Mouse (Mus musculus) CH12.LX (cell line): ENCODE results near the gene Itgb3. TPM values are rescaled to one million over a fixed set of nuclear protein-coding genes. Genes with fewer than 3 reads are reported as not detected.

ENCODE experiments used
- DNase-seq: peaks from one replicate; pipeline ENCODE4 v3.0.0-alpha.2; 2013; ENCODE audit errors: extremely low read depth
- H3K27ac ChIP-seq: 2 replicates; pipeline ENCODE4 v1.5.1; 2012; ENCODE audit warnings: low read depth, mild to moderate bottlenecking, control low read depth, moderate library complexity; ENCODE audit not compliant: insufficient read depth
- H3K27me3 ChIP-seq: replicated peaks from 2 replicates; pipeline ENCODE3; 2012; ENCODE audit warnings: inconsistent platforms
- H3K36me3 ChIP-seq, 2 experiments: replicated peaks in 1 of 2; 2 replicates each; pipeline versions ENCODE3 to v1.6.1; 2012; ENCODE audit warnings: inconsistent platforms in 1 of 2, low read length in 1 of 2, mild to moderate bottlenecking in 1 of 2, mixed read lengths in 1 of 2, moderate library complexity in 1 of 2; ENCODE audit not compliant: control insufficient read depth in 1 of 2, insufficient read depth in 1 of 2
- H3K4me1 ChIP-seq, 2 experiments: 2 replicates each; pipeline ENCODE4 v1.6.1; 2012; ENCODE audit warnings: inconsistent platforms in 1 of 2, moderate library complexity in 1 of 2; ENCODE audit not compliant: insufficient read depth in 2 of 2, control insufficient read depth in 1 of 2
- H3K4me2 ChIP-seq: 2 replicates; pipeline ENCODE4 v1.6.1; 2012; ENCODE audit warnings: low read depth, mild to moderate bottlenecking, control low read depth; ENCODE audit not compliant: poor library complexity, insufficient read depth, severe bottlenecking
- H3K4me3 ChIP-seq, 3 experiments: fragments of 150-350 bp in 1 of 3; sonication (generic) in 1 of 3; replicated peaks in 1 of 3; 2 replicates each; pipeline versions ENCODE3 to v1.5.1; 2011 to 2012; ENCODE audit warnings: low read depth in 2 of 3, low read length in 2 of 3, mild to moderate bottlenecking in 2 of 3, moderate library complexity in 2 of 3, control low read depth in 1 of 3, improper control_type of control experiment in 1 of 3, inconsistent platforms in 1 of 3, mixed read lengths in 1 of 3; ENCODE audit not compliant: poor library complexity in 1 of 3
- H3K79me2 ChIP-seq: replicated peaks from 2 replicates; pipeline ENCODE4 v1.6.1; 2012; ENCODE audit warnings: mild to moderate bottlenecking, moderate library complexity; ENCODE audit not compliant: control insufficient read depth, poor library complexity, insufficient read depth, severe bottlenecking; ENCODE audit errors: extremely low read depth
- H3K9ac ChIP-seq: 2 replicates; pipeline ENCODE4 v1.6.1; 2012; ENCODE audit warnings: low read depth, mild to moderate bottlenecking, control low read depth, moderate library complexity; ENCODE audit not compliant: insufficient read depth
- H3K9me3 ChIP-seq: replicated peaks from 2 replicates; pipeline ENCODE3; 2012; ENCODE audit warnings: low read length, inconsistent platforms, mixed read lengths
- BHLHE40 ChIP-seq: IDR thresholded peaks from 2 replicates; pipeline ENCODE4 v1.6.1; 2011; ENCODE audit warnings: mild to moderate bottlenecking, low read depth, low read length, improper control_type of control experiment
- CHD2 ChIP-seq: IDR thresholded peaks from 2 replicates; pipeline ENCODE4 v1.6.1; 2011; ENCODE audit warnings: low read length, improper control_type of control experiment
- CTCF ChIP-seq, 2 experiments: IDR thresholded peaks in 1 of 2; conservative IDR thresholded peaks in 1 of 2; 2 replicates each; pipeline ENCODE4 v1.5.1; 2011 to 2012; ENCODE audit warnings: low read depth in 2 of 2, low read length in 2 of 2, improper control_type of control experiment in 1 of 2, inconsistent platforms in 1 of 2, mild to moderate bottlenecking in 1 of 2, moderate library complexity in 1 of 2
- ELF1 ChIP-seq: IDR thresholded peaks from 2 replicates; pipeline ENCODE4 v1.6.1; 2014; ENCODE audit warnings: low read depth, mild to moderate bottlenecking, inconsistent platforms, low read length, improper control_type of control experiment
- EP300 ChIP-seq: IDR thresholded peaks from 2 replicates; pipeline ENCODE4 v1.6.1; 2011; ENCODE audit warnings: low read length, improper control_type of control experiment
- ETS1 ChIP-seq: conservative IDR thresholded peaks from 2 replicates; pipeline ENCODE4 v1.6.1; 2012; ENCODE audit warnings: low read depth, mild to moderate bottlenecking, inconsistent platforms, low read length, improper control_type of control experiment, moderate library complexity
- GABPA ChIP-seq: IDR thresholded peaks from 2 replicates; pipeline ENCODE4 v1.6.1; 2012; ENCODE audit warnings: low read depth, low read length, improper control_type of control experiment, inconsistent platforms; ENCODE audit not compliant: insufficient replicate concordance
- IRF4 ChIP-seq: IDR thresholded peaks from 2 replicates; pipeline ENCODE4 v1.6.1; 2014; ENCODE audit warnings: low read depth, mild to moderate bottlenecking, inconsistent platforms, low read length, improper control_type of control experiment
- MAFK ChIP-seq: IDR thresholded peaks from 2 replicates; pipeline ENCODE4 v1.6.1; 2011; ENCODE audit warnings: low read length, improper control_type of control experiment; ENCODE audit not compliant: insufficient replicate concordance
- MAX ChIP-seq: IDR thresholded peaks from 2 replicates; pipeline ENCODE4 v1.6.1; 2011; ENCODE audit warnings: low read length, improper control_type of control experiment
- MAZ ChIP-seq: IDR thresholded peaks from 2 replicates; pipeline ENCODE4 v1.6.1; 2012; ENCODE audit warnings: low read depth, mild to moderate bottlenecking, inconsistent platforms, low read length, improper control_type of control experiment, moderate library complexity
- MEF2A ChIP-seq: IDR thresholded peaks from 2 replicates; pipeline ENCODE4 v1.6.1; 2014; ENCODE audit warnings: low read depth, mild to moderate bottlenecking, inconsistent platforms, low read length, improper control_type of control experiment, borderline replicate concordance
- MXI1 ChIP-seq: IDR thresholded peaks from 2 replicates; pipeline ENCODE4 v1.6.1; 2011; ENCODE audit warnings: mild to moderate bottlenecking, low read depth, low read length, improper control_type of control experiment
- MYC ChIP-seq: IDR thresholded peaks from 2 replicates; pipeline ENCODE4 v1.6.1; 2011; ENCODE audit warnings: low read depth, mild to moderate bottlenecking, improper control_type of control experiment, low read length
- NELFE ChIP-seq: IDR thresholded peaks from 2 replicates; pipeline ENCODE4 v1.6.1; 2011; ENCODE audit warnings: low read depth, low read length, improper control_type of control experiment
- NRF1 ChIP-seq: IDR thresholded peaks from 2 replicates; pipeline ENCODE4 v1.6.1; 2014; ENCODE audit warnings: low read depth, mild to moderate bottlenecking, inconsistent platforms, low read length, improper control_type of control experiment, moderate library complexity
- PAX5 ChIP-seq: IDR thresholded peaks from 2 replicates; pipeline ENCODE4 v1.6.1; 2012; ENCODE audit warnings: low read length, inconsistent platforms, mixed read lengths
- RAD21 ChIP-seq: IDR thresholded peaks from 2 replicates; pipeline ENCODE4 v1.6.1; 2011; ENCODE audit warnings: low read depth, mild to moderate bottlenecking, low read length, improper control_type of control experiment, moderate library complexity
- RCOR1 ChIP-seq: conservative IDR thresholded peaks from 2 replicates; pipeline ENCODE4 v1.6.1; 2012; ENCODE audit warnings: low read depth, mild to moderate bottlenecking, inconsistent platforms, low read length, improper control_type of control experiment
- TCF12 ChIP-seq: IDR thresholded peaks from 2 replicates; pipeline ENCODE4 v1.6.1; 2014; ENCODE audit warnings: low read depth, mild to moderate bottlenecking, inconsistent platforms, low read length, improper control_type of control experiment
- UBTF ChIP-seq: IDR thresholded peaks from 2 replicates; pipeline ENCODE4 v1.6.1; 2012; ENCODE audit warnings: low read depth, mild to moderate bottlenecking, inconsistent platforms, low read length, improper control_type of control experiment, moderate library complexity
- USF1 ChIP-seq: IDR thresholded peaks from 2 replicates; pipeline ENCODE4 v1.6.1; 2014; ENCODE audit warnings: low read depth, mild to moderate bottlenecking, inconsistent platforms, low read length, improper control_type of control experiment
- ZKSCAN1 ChIP-seq: IDR thresholded peaks from 2 replicates; pipeline ENCODE4 v1.6.1; 2012; ENCODE audit warnings: low read depth, inconsistent platforms, low read length, improper control_type of control experiment, borderline replicate concordance
- ZNF384 ChIP-seq: IDR thresholded peaks from 2 replicates; pipeline ENCODE4 v1.6.1; 2012; ENCODE audit warnings: low read depth, low read length, improper control_type of control experiment, inconsistent platforms
- dilution Hi-C: fragments of 300-500 bp; cut with MboI; formaldehyde crosslinking; loops from 2 replicates; pipeline ENCODE4 v1.14.3; 2020; ENCODE audit warnings: low sequenced_read_pairs; ENCODE audit not compliant: extremely low pct_unique_long_range_greater_than_20kb, extremely low pct_ligation_motif_present
- in situ Hi-C: fragments of 300-500 bp; cut with MboI; formaldehyde crosslinking; loops from 3 replicates; pipeline ENCODE4 v1.14.3; 2019; ENCODE audit warnings: low sequenced_read_pairs, low pct_ligation_motif_present, low pct_unique_long_range_greater_than_20kb, mixed read lengths
- polyA plus RNA-seq: library from polyadenylated mRNA; unstranded; fragments of >175 nt; gene quantifications from 2 replicates; pipeline ENCODE4 v1.2.1, GENCODE M21; 2012; ENCODE audit warnings: low read depth; ENCODE audit not compliant: insufficient read length
- total RNA-seq, 2 experiments: library from RNA; depleted of rRNA; stranded (reverse); fragments of 300-350 nt in 1 of 2; fragments of >200 nt in 1 of 2; gene quantifications; 2 replicates each; pipeline ENCODE4 v1.2.3; 2012 to 2014

The Itgb3 gene
- total and polyA plus RNA-seq, 3 experiments, result 2.9 to 11.0 (median 3.0) TPM

DNA sequence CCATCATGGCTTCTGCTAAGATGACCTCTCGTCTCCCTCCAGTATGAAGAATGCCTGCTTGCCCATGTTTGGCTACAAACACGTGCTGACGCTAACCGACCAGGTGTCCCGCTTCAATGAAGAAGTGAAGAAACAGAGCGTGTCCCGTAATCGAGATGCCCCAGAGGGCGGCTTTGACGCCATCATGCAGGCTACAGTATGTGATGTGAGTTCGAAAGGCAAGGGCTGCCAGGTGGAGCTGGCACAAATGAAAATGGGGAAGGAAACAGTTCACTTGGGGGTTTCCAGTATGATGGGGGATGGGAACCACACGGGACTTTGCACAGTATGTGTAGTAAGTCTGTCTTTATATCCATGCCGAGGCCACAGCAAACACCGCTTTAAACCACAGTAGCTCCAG is 29.2 kb downstream of the Itgb3 start:
- no peak overlapping the region for H3K27ac ChIP-seq
- H3K27me3 ChIP-seq, result no peaks in the 10 kb centered on the region
- dilution Hi-C loops, result no loop called here
- peak overlapping the region in 1 of 3 experiments; percentile 6 for H3K4me3 ChIP-seq
- H3K4me2 ChIP-seq, result peak overlapping the region; percentile 10; the same call in 1 of the 2 replicates
- H3K36me3 ChIP-seq, result peaks cover 0 to 47% of the 10 kb centered on the region in 2 experiments
- no peaks in the 10 kb centered on the region for H3K9me3 ChIP-seq
- in situ Hi-C loops, result no loop called here
- H3K4me1 ChIP-seq, result peaks cover 19 to 70% of the 10 kb centered on the region in 2 experiments
- DNase-seq, result peak; percentile 95
- no peaks in the 10 kb centered on the region for H3K79me2 ChIP-seq
- peak overlapping the region; percentile 3; the same call in 1 of the 2 replicates for H3K9ac ChIP-seq
- TF ChIP-seq CHD2 (peak; percentile 93), MYC (peak; percentile 72), MAFK (no peak), ETS1 (peak; percentile 86), BHLHE40 (peak; percentile 92), NRF1 (no peak), IRF4 (peak; percentile 75), MEF2A (peak; percentile 71; the same call in 1 of the 2 replicates), CTCF (conservative IDR thresholded peaks at IDR 0.05 in 1 of 2, IDR thresholded peaks at IDR 0.05 in 1 of 2; ENCODE audit: low read depth in 2 of 2, low read length in 2 of 2) (no peak), MXI1 (0 out of 2 replicates have a peak, but pooled peaks have one; percentile 16), EP300 (peak; percentile 85), NELFE (no peak), ZNF384 (no peak), UBTF (no peak), RCOR1 (peak; percentile 72; the same call in 1 of the 2 replicates), PAX5 (no peak), TCF12 (peak; percentile 84), MAX (peak; percentile 90), MAZ (0 out of 2 replicates have a peak, but pooled peaks have one; percentile 22), RAD21 (peak; percentile 15), ELF1 (peak; percentile 7; the same call in 1 of the 2 replicates)

DNA sequence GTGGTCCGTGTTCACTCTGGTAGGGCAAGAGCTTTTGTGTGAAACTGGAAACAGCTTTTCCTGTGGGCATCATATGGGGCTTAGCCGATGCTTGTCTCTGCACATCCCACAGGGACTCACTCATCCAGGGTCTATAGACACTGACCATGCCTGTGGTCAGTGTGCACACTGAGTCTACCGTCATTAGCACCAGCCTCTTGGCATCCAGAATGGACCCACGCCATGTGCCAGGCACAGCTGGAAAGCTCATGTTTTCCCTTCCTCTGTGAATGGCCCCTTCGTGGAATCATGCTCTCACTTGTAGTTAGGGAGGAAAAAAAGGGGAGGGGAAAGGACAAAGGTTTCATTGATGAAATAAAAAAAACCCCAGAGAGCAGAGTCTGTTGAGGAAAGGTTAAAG is 30.2 kb downstream of the Itgb3 start:
- Histone ChIP-seq H3K4me1 (peaks cover 16 to 60% of the 10 kb centered on the region in 2 experiments), H3K27ac (no peak overlapping the region)
- dilution Hi-C loops, result no loop called here

More for the DNA sequence above, 30.2 kb downstream of the Itgb3 start:
- no peak overlapping the region for H3K9ac ChIP-seq
- no peaks in the 10 kb centered on the region for H3K27me3 ChIP-seq
- DNase-seq, result no peak
- H3K36me3 ChIP-seq, result peaks cover 0 to 52% of the 10 kb centered on the region in 2 experiments
- in situ Hi-C loops, result no loop called here
- TF ChIP-seq CTCF (conservative IDR thresholded peaks at IDR 0.05 in 1 of 2, IDR thresholded peaks at IDR 0.05 in 1 of 2; ENCODE audit: low read depth in 2 of 2, low read length in 2 of 2), result no peak
- TF ChIP-seq ZKSCAN1, result no peak
- TF ChIP-seq USF1, result no peak
- no peak for TF ChIP-seq MAFK
- no peak for TF ChIP-seq GABPA
- no peak for TF ChIP-seq RAD21
- no peaks in the 10 kb centered on the region for H3K79me2 ChIP-seq
- no peak overlapping the region for H3K4me3 ChIP-seq
- H3K4me2 ChIP-seq, result no peak overlapping the region
- no peaks in the 10 kb centered on the region for H3K9me3 ChIP-seq
